Mouse (Mus musculus) liver, embryonic 18 days (tissue): Measurements from ENCODE around the gene Mcm10. TPM values are rescaled to one million over a fixed set of nuclear protein-coding genes. Genes with fewer than 3 reads are reported as not detected.

ENCODE experiments used
- polyA plus RNA-seq: library from polyadenylated mRNA; depleted of rRNA; stranded (reverse); fragments of >200 nt; gene quantifications from 2 replicates; pipeline ENCODE4 v1.2.3, GENCODE M21; 2012; rRNA removed

Gene Mcm10
- polyA plus RNA-seq = 16.7 TPM in 2 replicates

DNA sequence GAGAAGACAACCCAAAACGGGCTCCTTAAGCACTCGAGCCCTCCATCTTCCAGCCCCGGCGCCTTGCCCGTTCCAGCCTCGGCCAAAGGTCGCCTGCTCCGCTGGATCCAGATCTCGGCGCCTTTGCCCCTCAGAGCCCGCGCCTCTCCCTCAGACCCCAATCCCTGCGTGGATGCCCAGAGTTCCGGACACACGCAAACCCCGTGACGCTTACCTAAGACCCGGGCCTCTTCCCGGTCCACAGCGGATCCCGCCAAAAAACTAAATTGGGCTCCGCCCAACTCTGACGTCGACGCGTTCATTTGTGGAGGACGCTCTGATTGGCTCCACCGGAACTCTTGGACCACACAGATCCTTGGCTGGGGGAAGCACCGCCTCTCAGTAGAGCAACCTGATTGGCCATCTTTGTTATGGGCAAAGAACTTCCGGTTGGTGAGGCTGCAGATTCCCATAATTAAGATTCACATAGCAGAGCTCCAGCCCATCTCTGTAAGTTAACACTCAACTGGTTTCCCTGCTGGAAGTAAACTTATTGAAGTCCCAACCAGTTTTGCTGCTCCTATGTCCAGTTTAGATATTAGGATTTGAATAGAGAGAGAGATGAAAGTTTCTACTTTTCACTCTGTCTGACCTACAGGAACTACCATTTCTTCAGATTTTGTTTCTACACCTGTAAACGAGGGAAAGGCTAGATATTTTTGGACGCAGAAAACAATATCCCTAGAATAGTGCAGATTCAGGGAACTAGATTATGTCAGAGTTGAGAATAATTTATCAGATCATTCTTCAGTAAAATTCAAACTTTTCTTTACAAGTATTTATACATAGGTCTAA lies at the start of gene Mcm10:
Gene Mcm10 (minus strand): TSS at position 301 of the 834 bp plus-strand sequence.

DNA sequence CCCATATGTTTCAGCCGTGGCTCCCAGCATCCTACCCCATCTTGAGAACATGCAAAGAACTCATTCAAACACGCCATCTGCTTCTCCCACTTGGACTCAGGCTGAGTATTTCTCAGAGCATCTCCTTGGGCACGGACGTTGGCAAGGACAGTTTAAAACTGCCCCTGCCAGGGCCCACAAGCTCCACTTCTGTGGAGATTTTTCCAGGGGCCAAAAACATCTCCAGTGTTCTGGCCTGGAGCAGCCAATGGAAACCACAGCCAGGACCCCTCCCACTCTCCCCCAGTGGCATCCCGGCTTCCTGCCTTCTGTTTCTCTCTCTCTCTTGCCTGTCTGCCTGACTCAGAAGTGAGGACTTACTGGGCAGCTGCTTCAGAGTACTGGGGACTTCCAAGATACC lies 36.8 kb downstream of the Mcm10 start, which contains the start of gene Ucma:
Gene Ucma (plus strand): TSS at position 316 of the 400 bp plus-strand sequence.

Other genes starting within 250 kb of the Mcm10 start
- 16.0 and 16.2 TPM in 2 replicates for gene Sephs1, start 131.2 kb downstream of the Mcm10 start, polyA plus RNA-seq
- 158 and 164 TPM in 2 replicates for gene Phyh, start 93.8 kb downstream of the Mcm10 start, polyA plus RNA-seq
- gene Ucma, start 36.7 kb downstream of the Mcm10 start, polyA plus RNA-seq = not detected in 2 replicates
- 13.1 and 13.3 TPM in 2 replicates for gene Optn, start 51.3 kb upstream of the Mcm10 start, polyA plus RNA-seq
- gene Ccdc3, start 125.0 kb upstream of the Mcm10 start, polyA plus RNA-seq = 2.8 and 2.9 TPM in 2 replicates